Mouse (Mus musculus) urinary bladder, postnatal 14 days (tissue): ENCODE measurements around the gene Lrrc3b.

Experiments used
- DNase-seq: peaks from one replicate; pipeline ENCODE4 v3.0.0; 2021; ENCODE audit warnings: low spot score

Lrrc3b gene

GRCm38 (mm10) chr14:15331370-15331769, 107.4 kb downstream of the Lrrc3b start:
- no peak for DNase-seq

DNA sequence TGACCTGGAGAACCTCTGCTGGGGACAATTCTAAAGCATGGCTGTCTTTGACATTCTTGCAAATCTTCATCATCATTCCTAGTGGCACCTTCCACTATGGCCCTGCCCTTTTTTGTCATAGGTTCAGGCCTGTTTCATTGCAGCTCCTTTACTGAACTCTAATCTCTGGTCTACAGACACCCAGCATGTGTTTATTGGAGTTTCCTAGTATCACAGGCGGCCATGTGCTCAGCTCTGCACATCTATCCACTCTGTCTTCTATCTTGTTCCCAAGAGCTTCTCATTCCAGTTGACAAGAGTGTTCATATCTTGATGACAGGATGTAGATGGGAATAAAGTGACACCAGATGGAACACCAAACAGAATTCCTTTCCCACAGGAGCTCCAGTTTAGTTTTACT, 108.6 kb downstream of the Lrrc3b start:
- no peak for DNase-seq

GRCm38 (mm10) chr14:15325872-15326271, 112.9 kb downstream of the Lrrc3b start:
- DNase-seq = no peak

- DNase-seq = no peak
Observed at GRCm38 (mm10) chr14:15322441-15323123, 116.2 kb downstream of the Lrrc3b start.

- no peak for DNase-seq
Observed at GRCm38 (mm10) chr14:15319399-15319915, 119.3 kb downstream of the Lrrc3b start.

GRCm38 (mm10) chr14:15308576-15308975, 130.2 kb downstream of the Lrrc3b start:
- no peak for DNase-seq
